Mouse (Mus musculus) embryonic facial prominence, embryonic 12.5 days (tissue): ENCODE data around the gene Prmt3. TPM values are rescaled to one million over a fixed set of nuclear protein-coding genes. Genes with fewer than 3 reads are reported as not detected.

Experiments
- ATAC-seq: fragments of 200-750 bp; cut with Nextera tagmentation; 2 replicates; pipeline ENCODE4 v1.8.0; 2017; ENCODE audit not compliant: insufficient number of reproducible peaks, insufficient read depth, low FRiP score, low TSS enrichment
- H3K27ac ChIP-seq: fragments of 300-500 bp; sonication (generic); 2 replicates; pipeline ENCODE4 v1.5.1; 2016; ENCODE audit warnings: mild to moderate bottlenecking
- H3K27me3 ChIP-seq: fragments of 300-500 bp; sonication (generic); 2 replicates; pipeline ENCODE4 v1.6.1; 2016; ENCODE audit warnings: mild to moderate bottlenecking, moderate library complexity
- H3K36me3 ChIP-seq: fragments of 300-500 bp; sonication (generic); 2 replicates; pipeline ENCODE4 v1.6.1; 2016; ENCODE audit warnings: mild to moderate bottlenecking
- H3K4me1 ChIP-seq: fragments of 300-500 bp; sonication (generic); 2 replicates; pipeline ENCODE4 v1.6.1; 2016
- H3K4me2 ChIP-seq: fragments of 300-500 bp; sonication (generic); replicated peaks from 2 replicates; pipeline ENCODE4 v1.6.1; 2016; ENCODE audit warnings: mild to moderate bottlenecking, moderate library complexity
- H3K4me3 ChIP-seq: fragments of 300-500 bp; sonication (generic); 2 replicates; pipeline ENCODE4 v1.5.1; 2016; ENCODE audit warnings: mild to moderate bottlenecking
- H3K9ac ChIP-seq: fragments of 300-500 bp; sonication (generic); 2 replicates; pipeline ENCODE4 v1.6.1; 2016; ENCODE audit warnings: mild to moderate bottlenecking, moderate library complexity
- H3K9me3 ChIP-seq: fragments of 300-500 bp; sonication (generic); 2 replicates; pipeline ENCODE4 v1.6.1; 2016; ENCODE audit warnings: mild to moderate bottlenecking, moderate library complexity
- WGBS: fragments of 180-500 bp; shearing (Covaris S2); methylation state at CpG from one replicate; pipeline ENCODE4 v1.1.7; 2016; 5-methylcytosine and 5-hydroxymethylcytosine counted together
- polyA plus RNA-seq: library from polyadenylated mRNA; unstranded; fragments of >200 nt; fragmentation: Nextera tagmentation; extraction: Ambion mirVana; gene quantifications from 2 replicates; pipeline ENCODE4 v1.2.1, GENCODE M21; 2016

The Prmt3 gene
- polyA plus RNA-seq, 1 experiment from 2014 or later, result 56.4 TPM

GRCm38 (mm10) chr7:49863753-49864152, 85.6 kb downstream of the Prmt3 start:
- no peak for ATAC-seq
- 66% methylated on average over 3 of the region's 3 CpGs for WGBS

GRCm38 (mm10) chr7:49869656-49870055, 91.5 kb downstream of the Prmt3 start:
- ATAC-seq, result no peak
- no peak overlapping the region for H3K27ac ChIP-seq
- H3K9me3 ChIP-seq, result no peaks in the 10 kb centered on the region
- H3K4me1 ChIP-seq, result no peaks in the 10 kb centered on the region
- H3K9ac ChIP-seq, result no peak overlapping the region
- H3K27me3 ChIP-seq, result no peaks in the 10 kb centered on the region
- H3K36me3 ChIP-seq, result no peaks in the 10 kb centered on the region
- no peak overlapping the region for H3K4me2 ChIP-seq
- H3K4me3 ChIP-seq, result no peak overlapping the region
- WGBS, result 64% methylated on average over 5 of the region's 5 CpGs

More at GRCm38 (mm10) chr7:49863753-49864152, 85.6 kb downstream of the Prmt3 start:
- no peak overlapping the region for H3K4me3 ChIP-seq
- H3K4me1 ChIP-seq, result no peaks in the 10 kb centered on the region
- no peak overlapping the region for H3K4me2 ChIP-seq
- 0 out of 2 replicates have a peak, but pooled peaks cover 3% of the 10 kb centered on the region for H3K36me3 ChIP-seq
- H3K27ac ChIP-seq, result no peak overlapping the region
- no peaks in the 10 kb centered on the region for H3K27me3 ChIP-seq
- H3K9me3 ChIP-seq, result no peaks in the 10 kb centered on the region
- H3K9ac ChIP-seq, result no peak overlapping the region

- ATAC-seq, result no peak
- H3K27ac ChIP-seq, result no peak overlapping the region
These were observed 92.1 kb downstream of the Prmt3 start for GRCm38 (mm10) chr7:49870276-49870675.

GRCm38 (mm10) chr7:49877307-49877706, 99.2 kb downstream of the Prmt3 start:
- 78% methylated on average over 5 of the region's 5 CpGs for whole genome bisulfite sequencing
- H3K27ac ChIP-seq, result no peak overlapping the region
- H3K4me3 ChIP-seq, result no peak overlapping the region
- no peak for ATAC-seq
- H3K9me3 ChIP-seq, result no peaks in the 10 kb centered on the region
- no peak overlapping the region for H3K4me2 ChIP-seq
- no peaks in the 10 kb centered on the region for H3K27me3 ChIP-seq
- no peaks in the 10 kb centered on the region for H3K36me3 ChIP-seq
- no peak overlapping the region for H3K9ac ChIP-seq
- H3K4me1 ChIP-seq, result no peaks in the 10 kb centered on the region

More at GRCm38 (mm10) chr7:49870276-49870675, 92.1 kb downstream of the Prmt3 start:
- Histone ChIP-seq H3K4me1 (no peaks in the 10 kb centered on the region), H3K36me3 (no peaks in the 10 kb centered on the region), H3K27me3 (no peaks in the 10 kb centered on the region), H3K9me3 (no peaks in the 10 kb centered on the region), H3K4me3 (no peak overlapping the region), H3K4me2 (no peak overlapping the region), H3K9ac (no peak overlapping the region)
- WGBS, result 77% methylated on average over 3 of the region's 3 CpGs

- Histone ChIP-seq H3K4me2 (no peak overlapping the region), H3K36me3 (no peaks in the 10 kb centered on the region), H3K4me1 (no peaks in the 10 kb centered on the region), H3K27ac (no peak overlapping the region), H3K4me3 (no peak overlapping the region), H3K9ac (no peak overlapping the region), H3K9me3 (no peaks in the 10 kb centered on the region), H3K27me3 (no peaks in the 10 kb centered on the region)
- WGBS, result 70% methylated on average over 13 of the region's 13 CpGs
- ATAC-seq, result no peak
These were observed 100.9 kb downstream of the Prmt3 start for GRCm38 (mm10) chr7:49879051-49879450.

GRCm38 (mm10) chr7:49879998-49880707, 102.0 kb downstream of the Prmt3 start:
- no peak overlapping the region for H3K4me3 ChIP-seq
- ATAC-seq, result no peak
- 79% methylated on average over 8 of the region's 8 CpGs for WGBS
- no peaks in the 10 kb centered on the region for H3K9me3 ChIP-seq
- no peaks in the 10 kb centered on the region for H3K36me3 ChIP-seq
- no peak overlapping the region for H3K4me2 ChIP-seq
- H3K27ac ChIP-seq, result no peak overlapping the region
- H3K4me1 ChIP-seq, result no peaks in the 10 kb centered on the region
- H3K27me3 ChIP-seq, result no peaks in the 10 kb centered on the region
- H3K9ac ChIP-seq, result no peak overlapping the region

GRCm38 (mm10) chr7:49882288-49882687, 104.1 kb downstream of the Prmt3 start:
- 25% methylated on average over 4 of the region's 4 CpGs for WGBS
- H3K4me2 ChIP-seq, result no peak overlapping the region
- H3K27ac ChIP-seq, result no peak overlapping the region

GRCm38 (mm10) chr7:49882694-49883389, 104.7 kb downstream of the Prmt3 start:
- Histone ChIP-seq H3K9me3 (no peaks in the 10 kb centered on the region), H3K4me3 (no peak overlapping the region), H3K9ac (no peak overlapping the region), H3K36me3 (no peaks in the 10 kb centered on the region), H3K27ac (no peak overlapping the region), H3K4me2 (no peak overlapping the region), H3K4me1 (no peaks in the 10 kb centered on the region), H3K27me3 (no peaks in the 10 kb centered on the region)
- 27% methylated on average over 16 of the region's 16 CpGs for WGBS
- ATAC-seq, result no peak

More at GRCm38 (mm10) chr7:49882288-49882687, 104.1 kb downstream of the Prmt3 start:
- Histone ChIP-seq H3K4me3 (no peak overlapping the region), H3K27me3 (no peaks in the 10 kb centered on the region), H3K4me1 (no peaks in the 10 kb centered on the region), H3K9ac (no peak overlapping the region), H3K9me3 (no peaks in the 10 kb centered on the region), H3K36me3 (no peaks in the 10 kb centered on the region)
- ATAC-seq, result no peak

GRCm38 (mm10) chr7:49887776-49888390, 109.7 kb downstream of the Prmt3 start:
- H3K27ac ChIP-seq, result no peak overlapping the region
- 75% methylated on average over 2 of the region's 2 CpGs for WGBS
- no peak overlapping the region for H3K4me2 ChIP-seq

GRCm38 (mm10) chr7:49894786-49895185, 116.6 kb downstream of the Prmt3 start:
- H3K4me3 ChIP-seq, result no peak overlapping the region
- 72% methylated on average over 2 of the region's 2 CpGs for WGBS
- H3K4me1 ChIP-seq, result no peaks in the 10 kb centered on the region
- no peaks in the 10 kb centered on the region for H3K27me3 ChIP-seq
- no peaks in the 10 kb centered on the region for H3K9me3 ChIP-seq
- H3K4me2 ChIP-seq, result no peak overlapping the region
- no peak for ATAC-seq
- H3K27ac ChIP-seq, result no peak overlapping the region
- H3K36me3 ChIP-seq, result no peaks in the 10 kb centered on the region
- H3K9ac ChIP-seq, result no peak overlapping the region

More at GRCm38 (mm10) chr7:49887776-49888390, 109.7 kb downstream of the Prmt3 start:
- no peaks in the 10 kb centered on the region for H3K4me1 ChIP-seq
- ATAC-seq, result no peak
- no peaks in the 10 kb centered on the region for H3K27me3 ChIP-seq
- H3K9ac ChIP-seq, result no peak overlapping the region
- H3K4me3 ChIP-seq, result no peak overlapping the region
- H3K9me3 ChIP-seq, result no peaks in the 10 kb centered on the region
- H3K36me3 ChIP-seq, result no peaks in the 10 kb centered on the region

- Histone ChIP-seq H3K4me3 (no peak overlapping the region), H3K4me2 (no peak overlapping the region), H3K27me3 (no peaks in the 10 kb centered on the region), H3K9ac (no peak overlapping the region), H3K9me3 (no peaks in the 10 kb centered on the region), H3K27ac (no peak overlapping the region), H3K36me3 (no peaks in the 10 kb centered on the region), H3K4me1 (no peaks in the 10 kb centered on the region)
- 75% methylated on average over 6 of the region's 6 CpGs for WGBS
- ATAC-seq, result no peak
These were observed 117.2 kb downstream of the Prmt3 start for GRCm38 (mm10) chr7:49895296-49895695.
